Mouse (Mus musculus) ES-E14 (cell line): Measurements from ENCODE around the gene Chkb.

Experiments used
- HCFC1 ChIP-seq: IDR thresholded peaks from 2 replicates; pipeline ENCODE4 v1.6.1; 2012; ENCODE audit warnings: low read length, inconsistent platforms, borderline replicate concordance; ENCODE audit not compliant: insufficient read depth
- ZC3H11A ChIP-seq: IDR thresholded peaks from 2 replicates; pipeline ENCODE4 v1.6.1; 2012; ENCODE audit warnings: low read depth, mild to moderate bottlenecking, inconsistent platforms, low read length, borderline replicate concordance

GRCm38 (mm10) chr15:89478622-89479021 is 48.9 kb upstream of the Chkb start:
- no peak for TF ChIP-seq HCFC1
- no peak for TF ChIP-seq ZC3H11A
